Mouse (Mus musculus): ENCODE results near the gene Zfp976. TPM values are rescaled to one million over a fixed set of nuclear protein-coding genes. Genes with fewer than 3 reads are reported as not detected.
"Not testable (repeated sequence)": the region's sequence is repeated elsewhere in the genome, so short reads cannot be mapped to it uniquely, and the experiment has no call there.

The Zfp976 gene
- polyA plus RNA-seq (2014; fragmentation: Nextera tagmentation; extraction: Ambion mirVana) = 1.2 and 1.4 TPM in 2 replicates

GRCm38 (mm10) chr7:42642152-42643115 is at the start of gene Zfp976:
Gene Zfp976 (minus strand): TSS chr7:42642588.
- not testable (repeated sequence) for H3K9me3 ChIP-seq (replicated peaks; ENCODE audit: control insufficient read depth, low read length); H3K36me3 ChIP-seq (replicated peaks; ENCODE audit: control insufficient read depth, insufficient read depth, low read depth, low read length); H3K27ac ChIP-seq (replicated peaks; ENCODE audit: low read depth, low read length); H3K4me1 ChIP-seq (ENCODE audit: control insufficient read depth, insufficient read depth, low read length); H3K27me3 ChIP-seq (ENCODE audit: control insufficient read depth, insufficient read depth, low read length)
- Histone ChIP-seq H3K4me2 (ENCODE audit: low read depth, low read length) (peak within 1 kb of the TSS; percentile 21; the same call in 1 of the 2 replicates), H3K4me3 (ENCODE audit: low read depth, low read length) (peak within 1 kb of the TSS; percentile 33), H3K9ac (replicated peaks; ENCODE audit: low read length) (peak within 1 kb of the TSS; percentile 11)
- 4% methylated on average over 23 of the region's 25 CpGs for WGBS
- ATAC-seq (replicated peaks; ENCODE audit: insufficient number of reproducible peaks, low FRiP score, low TSS enrichment, low read depth) (peak; percentile 96), DNase-seq (ENCODE audit: low spot score) (peak; percentile 76)

GRCm38 (mm10) chr7:42680081-42680480 is 37.7 kb upstream of the Zfp976 start:
- H3K9ac ChIP-seq (replicated peaks; ENCODE audit: low read length); ATAC-seq (replicated peaks; ENCODE audit: insufficient number of reproducible peaks, low FRiP score, low TSS enrichment, low read depth); H3K4me1 ChIP-seq (ENCODE audit: control insufficient read depth, insufficient read depth, low read length); H3K4me2 ChIP-seq (ENCODE audit: low read depth, low read length); DNase-seq (ENCODE audit: low spot score); H3K27me3 ChIP-seq (ENCODE audit: control insufficient read depth, insufficient read depth, low read length); H3K36me3 ChIP-seq (replicated peaks; ENCODE audit: control insufficient read depth, insufficient read depth, low read depth, low read length); H3K9me3 ChIP-seq (replicated peaks; ENCODE audit: control insufficient read depth, low read length); H3K4me3 ChIP-seq (ENCODE audit: low read depth, low read length); H3K27ac ChIP-seq (replicated peaks; ENCODE audit: low read depth, low read length): not testable (repeated sequence)
- WGBS = 93% methylated on average over 6 of the region's 6 CpGs

GRCm38 (mm10) chr7:42679646-42680045 is 37.3 kb upstream of the Zfp976 start:
- DNase-seq (ENCODE audit: low spot score); H3K27me3 ChIP-seq (ENCODE audit: control insufficient read depth, insufficient read depth, low read length); H3K27ac ChIP-seq (replicated peaks; ENCODE audit: low read depth, low read length); H3K4me2 ChIP-seq (ENCODE audit: low read depth, low read length); H3K9me3 ChIP-seq (replicated peaks; ENCODE audit: control insufficient read depth, low read length); ATAC-seq (replicated peaks; ENCODE audit: insufficient number of reproducible peaks, low FRiP score, low TSS enrichment, low read depth); H3K36me3 ChIP-seq (replicated peaks; ENCODE audit: control insufficient read depth, insufficient read depth, low read depth, low read length); H3K9ac ChIP-seq (replicated peaks; ENCODE audit: low read length); H3K4me3 ChIP-seq (ENCODE audit: low read depth, low read length); H3K4me1 ChIP-seq (ENCODE audit: control insufficient read depth, insufficient read depth, low read length): not testable (repeated sequence)

GRCm38 (mm10) chr7:42660140-42660539 is 17.8 kb upstream of the Zfp976 start:
- H3K27ac ChIP-seq (replicated peaks; ENCODE audit: low read depth, low read length); H3K36me3 ChIP-seq (replicated peaks; ENCODE audit: control insufficient read depth, insufficient read depth, low read depth, low read length); H3K4me3 ChIP-seq (ENCODE audit: low read depth, low read length); H3K27me3 ChIP-seq (ENCODE audit: control insufficient read depth, insufficient read depth, low read length); H3K9ac ChIP-seq (replicated peaks; ENCODE audit: low read length); H3K9me3 ChIP-seq (replicated peaks; ENCODE audit: control insufficient read depth, low read length); H3K4me1 ChIP-seq (ENCODE audit: control insufficient read depth, insufficient read depth, low read length); H3K4me2 ChIP-seq (ENCODE audit: low read depth, low read length); DNase-seq (ENCODE audit: low spot score); ATAC-seq (replicated peaks; ENCODE audit: insufficient number of reproducible peaks, low FRiP score, low TSS enrichment, low read depth): not testable (repeated sequence)
- 65% methylated on average over 5 of the region's 5 CpGs for WGBS

GRCm38 (mm10) chr7:42655211-42655610 is 12.8 kb upstream of the Zfp976 start:
- DNase-seq (ENCODE audit: low spot score); H3K36me3 ChIP-seq (replicated peaks; ENCODE audit: control insufficient read depth, insufficient read depth, low read depth, low read length); H3K4me2 ChIP-seq (ENCODE audit: low read depth, low read length); H3K9ac ChIP-seq (replicated peaks; ENCODE audit: low read length); H3K4me1 ChIP-seq (ENCODE audit: control insufficient read depth, insufficient read depth, low read length); H3K4me3 ChIP-seq (ENCODE audit: low read depth, low read length); H3K27me3 ChIP-seq (ENCODE audit: control insufficient read depth, insufficient read depth, low read length); ATAC-seq (replicated peaks; ENCODE audit: insufficient number of reproducible peaks, low FRiP score, low TSS enrichment, low read depth); H3K9me3 ChIP-seq (replicated peaks; ENCODE audit: control insufficient read depth, low read length); H3K27ac ChIP-seq (replicated peaks; ENCODE audit: low read depth, low read length): not testable (repeated sequence)
- WGBS = 74% methylated on average over 2 of the region's 2 CpGs

- H3K27ac ChIP-seq (replicated peaks; ENCODE audit: low read depth, low read length); H3K4me3 ChIP-seq (ENCODE audit: low read depth, low read length); H3K9ac ChIP-seq (replicated peaks; ENCODE audit: low read length); H3K27me3 ChIP-seq (ENCODE audit: control insufficient read depth, insufficient read depth, low read length); H3K9me3 ChIP-seq (replicated peaks; ENCODE audit: control insufficient read depth, low read length); H3K4me2 ChIP-seq (ENCODE audit: low read depth, low read length); ATAC-seq (replicated peaks; ENCODE audit: insufficient number of reproducible peaks, low FRiP score, low TSS enrichment, low read depth); DNase-seq (ENCODE audit: low spot score); H3K4me1 ChIP-seq (ENCODE audit: control insufficient read depth, insufficient read depth, low read length); H3K36me3 ChIP-seq (replicated peaks; ENCODE audit: control insufficient read depth, insufficient read depth, low read depth, low read length): not testable (repeated sequence)
- WGBS = 21% methylated on average over 3 of the region's 3 CpGs
These were observed 782 bp upstream of the Zfp976 start for GRCm38 (mm10) chr7:42643120-42643620.

GRCm38 (mm10) chr7:42631031-42631430 is 11.4 kb downstream of the Zfp976 start:
- not testable (repeated sequence) for H3K4me1 ChIP-seq (ENCODE audit: control insufficient read depth, insufficient read depth, low read length); H3K27ac ChIP-seq (replicated peaks; ENCODE audit: low read depth, low read length); H3K9ac ChIP-seq (replicated peaks; ENCODE audit: low read length); H3K4me2 ChIP-seq (ENCODE audit: low read depth, low read length); H3K9me3 ChIP-seq (replicated peaks; ENCODE audit: control insufficient read depth, low read length); H3K36me3 ChIP-seq (replicated peaks; ENCODE audit: control insufficient read depth, insufficient read depth, low read depth, low read length); H3K27me3 ChIP-seq (ENCODE audit: control insufficient read depth, insufficient read depth, low read length); H3K4me3 ChIP-seq (ENCODE audit: low read depth, low read length); ATAC-seq (replicated peaks; ENCODE audit: insufficient number of reproducible peaks, low FRiP score, low TSS enrichment, low read depth); DNase-seq (ENCODE audit: low spot score)

- H3K9me3 ChIP-seq (replicated peaks; ENCODE audit: control insufficient read depth, low read length) = not testable (repeated sequence)
These were observed 46.7 kb downstream of the Zfp976 start for GRCm38 (mm10) chr7:42595666-42596065.

More at GRCm38 (mm10) chr7:42595666-42596065, 46.7 kb downstream of the Zfp976 start:
- not testable (repeated sequence) for H3K9ac ChIP-seq (replicated peaks; ENCODE audit: low read length); H3K4me3 ChIP-seq (ENCODE audit: low read depth, low read length); H3K36me3 ChIP-seq (replicated peaks; ENCODE audit: control insufficient read depth, insufficient read depth, low read depth, low read length); ATAC-seq (replicated peaks; ENCODE audit: insufficient number of reproducible peaks, low FRiP score, low TSS enrichment, low read depth); H3K4me2 ChIP-seq (ENCODE audit: low read depth, low read length); DNase-seq (ENCODE audit: low spot score); H3K4me1 ChIP-seq (ENCODE audit: control insufficient read depth, insufficient read depth, low read length); H3K27me3 ChIP-seq (ENCODE audit: control insufficient read depth, insufficient read depth, low read length); H3K27ac ChIP-seq (replicated peaks; ENCODE audit: low read depth, low read length)

Data from embryonic facial prominence, embryonic 11.5 days (tissue).